ENCODE assay signal across 21 mouse cellular contexts in genomic region chr1:138564677-138565076, GRCm38 (mm10). TPM values are rescaled to one million over a fixed set of nuclear protein-coding genes. Genes with fewer than 3 reads are reported as not detected.
DNase-seq lines count a peak whose midpoint lies in the region; ATAC-seq and TF ChIP-seq lines count a peak whose summit lies in the region.
"Had no signal": no experiment of that assay in that cellular context is flagged by ENCODE, and none has a peak within 500 bp of the region (broad histone marks: within the 10 kb centered on the region; RNA-seq: fewer than 3 reads in every experiment).

No protein-coding gene starts in this region.

- peak; percentile 66 for DNase-seq in MEL (ENCODE audit: low read depth, low spot score)
- DNase-seq in c-Kit-positive CD71-positive TER-119-positive erythroid progenitor cells, embryonic 14.5 days (ENCODE audit: low spot score) = peak; percentile 27
- no peak for DNase-seq in ovary, postnatal 36 days (ENCODE audit: low spot score)
- DNase-seq in spleen, postnatal 10 days (ENCODE audit: low spot score in 2 of 2) = no peak
- DNase-seq: adrenal gland, postnatal 14 days; cerebellum, adult 2 months; cerebellum, postnatal 10 days; forebrain, postnatal 0 days; gastrocnemius, postnatal 14 days; heart, adult 2 months; heart, postnatal 14 days had no signal

- WGBS in liver, embryonic 16.5 days (ENCODE audit: insufficient replicate concordance) = 28% methylated on average over 6 of the region's 6 CpGs
- WGBS in hindbrain, embryonic 12.5 days = 92% methylated on average over 6 of the region's 6 CpGs

- TF ChIP-seq CTCF in MEL (IDR thresholded peaks at IDR 0.05 in 2 of 3, conservative IDR thresholded peaks at IDR 0.05 in 1 of 3; ENCODE audit: control insufficient read depth in 1 of 3, insufficient read depth in 1 of 3, low read depth in 2 of 3, low read length in 3 of 3, poor library complexity in 1 of 3, severe bottlenecking in 1 of 3) = no peak

- H3K27me3 ChIP-seq in MEL (ENCODE audit: control insufficient read depth in 1 of 2, insufficient read depth in 2 of 2, low read length in 2 of 2) = no peaks in the 10 kb centered on the region
- no peaks in the 10 kb centered on the region for H3K27me3 ChIP-seq in liver, embryonic 16.5 days (ENCODE audit: control insufficient read depth, insufficient read depth, low read depth, low read length)
- no peaks in the 10 kb centered on the region for H3K27me3 ChIP-seq in hindbrain, embryonic 12.5 days
- H3K27me3 ChIP-seq: forebrain, embryonic 13.5 days; heart, embryonic 15.5 days; Patski had no signal

- H3K79me2 ChIP-seq in MEL (ENCODE audit: control insufficient read depth, insufficient read depth, low read length, poor library complexity) = no peaks in the 10 kb centered on the region

- peaks cover 0 to 13% of the 10 kb centered on the region in 2 experiments; a peak in 2 of 4 replicates for H3K36me3 ChIP-seq in MEL (ENCODE audit: control insufficient read depth in 1 of 2, insufficient read depth in 2 of 2, low read length in 2 of 2)
- no peaks in the 10 kb centered on the region for H3K36me3 ChIP-seq in liver, embryonic 16.5 days (ENCODE audit: control insufficient read depth, insufficient read depth)
- no peaks in the 10 kb centered on the region for H3K36me3 ChIP-seq in hindbrain, embryonic 12.5 days
- H3K36me3 ChIP-seq: embryonic facial prominence, embryonic 10.5 days; hindbrain, embryonic 10.5 days had no signal

- H3K9ac ChIP-seq in MEL (ENCODE audit: control insufficient read depth, low read depth, low read length, poor library complexity, severe bottlenecking) = no peak overlapping the region
- no peak overlapping the region for H3K9ac ChIP-seq in liver, embryonic 16.5 days (ENCODE audit: low read depth, low read length)
- no peak overlapping the region for H3K9ac ChIP-seq in hindbrain, embryonic 12.5 days
- H3K9ac ChIP-seq: forebrain, embryonic 13.5 days; forebrain, postnatal 0 days; heart, embryonic 15.5 days had no signal

- peak overlapping the region in 1 of 2 experiments; percentile 49; a peak in 2 of 4 replicates for H3K4me3 ChIP-seq in MEL (ENCODE audit: control insufficient read depth in 1 of 2, insufficient read depth in 1 of 2, low read depth in 2 of 2, low read length in 2 of 2)
- no peak overlapping the region for H3K4me3 ChIP-seq in liver, embryonic 16.5 days (ENCODE audit: low read depth, low read length)
- H3K4me3 ChIP-seq in hindbrain, embryonic 12.5 days = no peak overlapping the region
- H3K4me3 ChIP-seq: embryonic facial prominence, embryonic 10.5 days; forebrain, embryonic 13.5 days; heart, adult 2 months; heart, embryonic 15.5 days; hindbrain, embryonic 10.5 days had no signal

- TF ChIP-seq RAD21 in MEL (IDR thresholded peaks at IDR 0.05; ENCODE audit: low read depth, low read length) = no peak

- no peaks in the 10 kb centered on the region for H3K9me3 ChIP-seq in MEL (replicated peaks; ENCODE audit: insufficient read depth, low read length)
- no peaks in the 10 kb centered on the region for H3K9me3 ChIP-seq in liver, embryonic 16.5 days (replicated peaks; ENCODE audit: control insufficient read depth, low read length)
- H3K9me3 ChIP-seq in hindbrain, embryonic 12.5 days (replicated peaks) = no peaks in the 10 kb centered on the region
- H3K9me3 ChIP-seq: embryonic facial prominence, embryonic 10.5 days; forebrain, embryonic 13.5 days; heart, embryonic 15.5 days; hindbrain, embryonic 10.5 days had no signal

- no peak overlapping the region for H3K27ac ChIP-seq in MEL (ENCODE audit: control insufficient read depth, low read depth, low read length)
- no peak overlapping the region for H3K27ac ChIP-seq in liver, embryonic 16.5 days (ENCODE audit: low read length)
- H3K27ac ChIP-seq in hindbrain, embryonic 12.5 days = no peak overlapping the region
- H3K27ac ChIP-seq: embryonic facial prominence, embryonic 10.5 days; forebrain, embryonic 13.5 days; heart, adult 2 months; heart, embryonic 15.5 days; hindbrain, embryonic 10.5 days; hindbrain, postnatal 0 days had no signal

- H3K4me2 ChIP-seq in liver, embryonic 16.5 days (ENCODE audit: low read depth, low read length) = no peak overlapping the region
- no peak overlapping the region for H3K4me2 ChIP-seq in hindbrain, embryonic 12.5 days (replicated peaks)
- H3K4me2 ChIP-seq: forebrain, embryonic 13.5 days; heart, embryonic 11.5 days; heart, embryonic 15.5 days had no signal

- no peak for TF ChIP-seq POLR2A in MEL (IDR thresholded peaks at IDR 0.05; ENCODE audit: control insufficient read depth in 1 of 2, insufficient read depth in 1 of 2, low read depth in 1 of 2, low read length in 2 of 2, poor library complexity in 1 of 2)

- peaks cover 5% of the 10 kb centered on the region in 2 experiments; a peak in 2 of 4 replicates for H3K4me1 ChIP-seq in MEL (ENCODE audit: control insufficient read depth in 1 of 2, insufficient read depth in 2 of 2, low read length in 2 of 2)
- H3K4me1 ChIP-seq in liver, embryonic 16.5 days (ENCODE audit: control insufficient read depth, low read depth, low read length) = peaks cover 8% of the 10 kb centered on the region
- peaks cover 3% of the 10 kb centered on the region; the same call in 1 of the 2 replicates for H3K4me1 ChIP-seq in hindbrain, embryonic 12.5 days

- peak; percentile 93 for ATAC-seq in liver, embryonic 16.5 days (ENCODE audit: low read depth)
- no peak for ATAC-seq in hindbrain, embryonic 12.5 days (ENCODE audit: low FRiP score)
- ATAC-seq: activated CD4-positive, CD25-positive, alpha-beta regulatory T cell, adult 4 months; forebrain, embryonic 13.5 days; forebrain, postnatal 0 days; hindbrain, postnatal 0 days; Patski had no signal

- peak; percentile 42 to 45; a peak in 2 of 4 replicates for TF ChIP-seq EP300 in MEL (IDR thresholded peaks at IDR 0.05; ENCODE audit: low read depth in 1 of 2, low read length in 2 of 2)

TF ChIP-seq in MEL, 35 proteins besides CTCF, POLR2A, EP300 and RAD21:
- 0 out of 2 replicates have a peak, but pooled peaks have one; percentile 26 for TF ChIP-seq RCOR1 (IDR thresholded peaks at IDR 0.05; ENCODE audit: low read depth, low read length)
- peak; percentile 55 for TF ChIP-seq GATA1 (IDR thresholded peaks at IDR 0.05; ENCODE audit: low read depth, low read length)
- TF ChIP-seq MAX (IDR thresholded peaks at IDR 0.05; ENCODE audit: low read length) = no peak
- no peak for TF ChIP-seq TBP (IDR thresholded peaks at IDR 0.05; ENCODE audit: low read depth, low read length)
- peak; percentile 49 for TF ChIP-seq ETS1 (IDR thresholded peaks at IDR 0.05; ENCODE audit: low read depth, low read length)
- no peak for TF ChIP-seq ZC3H11A (IDR thresholded peaks at IDR 0.05; ENCODE audit: low read depth, low read length)
- no peak for TF ChIP-seq ELF1 (IDR thresholded peaks at IDR 0.05; ENCODE audit: low read depth, low read length)

RNA-seq across cellular contexts. Expression of gene Nek7, which starts 55.3 kb away (rescaled TPM):
- 4.7 and 6.2 TPM in 2 replicates for total RNA-seq in MEL (2012; rRNA removed)
- 1 to 10 TPM in 1 of 2 experiments, not detected in 1; 9.1 TPM for polyA plus RNA-seq in MEL (2012; ENCODE audit: insufficient read depth in 1 of 2, insufficient read length in 2 of 2, low read depth in 1 of 2, low replicate concordance in 2 of 2, missing spikeins in 1 of 2)
- polyA plus RNA-seq in liver, embryonic 16.5 days (2015; fragmentation: Nextera tagmentation; extraction: Ambion mirVana) = 15.3 and 15.4 TPM in 2 replicates
- 23.2 and 24.5 TPM in 2 replicates for polyA plus RNA-seq in hindbrain, embryonic 12.5 days (2016; fragmentation: Nextera tagmentation; extraction: Ambion mirVana)

Comparison
In these comparisons a context has a peak if more than half of its experiments do, and no peak if none do; other contexts are left out.
1. DNase-seq: peak in MEL (single experiment) and c-Kit-positive CD71-positive TER-119-positive erythroid progenitor cells, embryonic 14.5 days (single experiment); none in ovary, postnatal 36 days (single experiment) and spleen, postnatal 10 days (0 of 2).